Mouse (Mus musculus): Measurements from ENCODE around the gene Cd300lb. TPM values are rescaled to one million over a fixed set of nuclear protein-coding genes. Genes with fewer than 3 reads are reported as not detected.

The Cd300lb gene
- total and polyA plus RNA-seq, 3 experiments = not detected

GRCm38 (mm10) chr11:114889991-114890518 lies 44.1 kb downstream of the Cd300lb start, which contains the start of gene Cd300a:
TSS of gene Cd300a (plus strand) at chr11:114890041.
- H3K9ac ChIP-seq (ENCODE audit: insufficient read depth, low read depth) = no peak within 1 kb of the TSS; the same call in 1 of the 2 replicates
- peaks cover 3% of the 10 kb centered on the region for H3K9me3 ChIP-seq (replicated peaks; ENCODE audit: low read length)
- peaks cover 20% of the 10 kb centered on the region for H3K27me3 ChIP-seq (replicated peaks)
- in situ Hi-C loops (cut with MboI; ENCODE audit: low pct_ligation_motif_present, low pct_unique_long_range_greater_than_20kb, low sequenced_read_pairs) (no loop called here), dilution Hi-C loops (cut with MboI; ENCODE audit: extremely low pct_ligation_motif_present, extremely low pct_unique_long_range_greater_than_20kb, low sequenced_read_pairs) (no loop called here)
- H3K4me2 ChIP-seq (ENCODE audit: insufficient read depth, low read depth, poor library complexity, severe bottlenecking) = peak within 1 kb of the TSS; percentile 53
- H3K27ac ChIP-seq (ENCODE audit: insufficient read depth, low read depth) = no peak within 1 kb of the TSS
- H3K4me3 ChIP-seq (replicated peaks in 1 of 3; ENCODE audit: low read depth in 2 of 3, low read length in 2 of 3, poor library complexity in 1 of 3) = peak within 1 kb of the TSS; percentile 8 to 27 (median 17)
- H3K79me2 ChIP-seq (replicated peaks; ENCODE audit: control insufficient read depth, extremely low read depth, insufficient read depth, poor library complexity, severe bottlenecking) = no peaks in the 10 kb centered on the region
- no peak for TF ChIP-seq KAT2A (IDR thresholded peaks at IDR 0.05; ENCODE audit: insufficient replicate concordance, low read length)
- no peak for TF ChIP-seq RAD21 (IDR thresholded peaks at IDR 0.05; ENCODE audit: low read depth, low read length)
- no peak for TF ChIP-seq ELF1 (IDR thresholded peaks at IDR 0.05; ENCODE audit: low read depth, low read length)
- peak; percentile 61; the same call in 1 of the 2 replicates for TF ChIP-seq IRF4 (IDR thresholded peaks at IDR 0.05; ENCODE audit: low read depth, low read length)
- no peak for TF ChIP-seq UBTF (IDR thresholded peaks at IDR 0.05; ENCODE audit: low read depth, low read length)
- peaks cover 5 to 20% of the 10 kb centered on the region in 2 experiments for H3K4me1 ChIP-seq (ENCODE audit: control insufficient read depth in 1 of 2, insufficient read depth in 2 of 2)
- peaks cover 0 to 3% of the 10 kb centered on the region in 2 experiments for H3K36me3 ChIP-seq (replicated peaks in 1 of 2; ENCODE audit: control insufficient read depth in 1 of 2, insufficient read depth in 1 of 2, low read length in 1 of 2)
- no peak for DNase-seq (ENCODE audit: extremely low read depth)

- H3K27ac ChIP-seq (ENCODE audit: insufficient read depth, low read depth) = no peak overlapping the region
- in situ Hi-C loops (cut with MboI; ENCODE audit: low pct_ligation_motif_present, low pct_unique_long_range_greater_than_20kb, low sequenced_read_pairs) = no loop called here
- no peak overlapping the region for H3K4me3 ChIP-seq (replicated peaks in 1 of 3; ENCODE audit: low read depth in 2 of 3, low read length in 2 of 3, poor library complexity in 1 of 3)
Measured at GRCm38 (mm10) chr11:114884380-114885100, 49.6 kb downstream of the Cd300lb start.

More at GRCm38 (mm10) chr11:114884380-114885100, 49.6 kb downstream of the Cd300lb start:
- TF ChIP-seq CHD1 (IDR thresholded peaks at IDR 0.05; ENCODE audit: low read depth, low read length) (no peak), ZC3H11A (IDR thresholded peaks at IDR 0.05; ENCODE audit: low read depth, low read length) (no peak), HCFC1 (IDR thresholded peaks at IDR 0.05; ENCODE audit: low read depth, low read length) (no peak), PAX5 (IDR thresholded peaks at IDR 0.05; ENCODE audit: low read length) (no peak), RCOR1 (conservative IDR thresholded peaks at IDR 0.05; ENCODE audit: low read depth, low read length) (no peak), GABPA (IDR thresholded peaks at IDR 0.05; ENCODE audit: insufficient replicate concordance, low read depth, low read length) (no peak), EP300 (IDR thresholded peaks at IDR 0.05; ENCODE audit: low read length) (no peak), TCF12 (IDR thresholded peaks at IDR 0.05; ENCODE audit: low read depth, low read length) (no peak), NRF1 (IDR thresholded peaks at IDR 0.05; ENCODE audit: low read depth, low read length) (no peak), MEF2A (IDR thresholded peaks at IDR 0.05; ENCODE audit: borderline replicate concordance, low read depth, low read length) (no peak), ZNF384 (IDR thresholded peaks at IDR 0.05; ENCODE audit: low read depth, low read length) (no peak), MYC (IDR thresholded peaks at IDR 0.05; ENCODE audit: low read depth, low read length) (no peak), NELFE (IDR thresholded peaks at IDR 0.05; ENCODE audit: low read depth, low read length) (no peak), SIN3A (IDR thresholded peaks at IDR 0.05; ENCODE audit: low read length) (no peak), ZMIZ1 (IDR thresholded peaks at IDR 0.05; ENCODE audit: low read depth, low read length) (no peak), USF2 (conservative IDR thresholded peaks at IDR 0.05; ENCODE audit: low read depth, low read length) (no peak), ETS1 (conservative IDR thresholded peaks at IDR 0.05; ENCODE audit: low read depth, low read length) (no peak)
- DNase-seq (ENCODE audit: extremely low read depth) = no peak
- dilution Hi-C loops (cut with MboI; ENCODE audit: extremely low pct_ligation_motif_present, extremely low pct_unique_long_range_greater_than_20kb, low sequenced_read_pairs) = no loop called here
- Histone ChIP-seq H3K27me3 (replicated peaks) (peaks cover 20% of the 10 kb centered on the region), H3K36me3 (replicated peaks in 1 of 2; ENCODE audit: control insufficient read depth in 1 of 2, insufficient read depth in 1 of 2, low read length in 1 of 2) (no peaks in the 10 kb centered on the region), H3K9ac (ENCODE audit: insufficient read depth, low read depth) (no peak overlapping the region), H3K4me2 (ENCODE audit: insufficient read depth, low read depth, poor library complexity, severe bottlenecking) (no peak overlapping the region), H3K4me1 (ENCODE audit: control insufficient read depth in 1 of 2, insufficient read depth in 2 of 2) (peaks cover 17 to 52% of the 10 kb centered on the region in 2 experiments), H3K9me3 (replicated peaks; ENCODE audit: low read length) (peaks cover 3% of the 10 kb centered on the region), H3K79me2 (replicated peaks; ENCODE audit: control insufficient read depth, extremely low read depth, insufficient read depth, poor library complexity, severe bottlenecking) (no peaks in the 10 kb centered on the region)

Data from CH12.LX (cell line).